Mouse (Mus musculus): ENCODE data around the gene Ldha. TPM values are rescaled to one million over a fixed set of nuclear protein-coding genes. Genes with fewer than 3 reads are reported as not detected.

The Ldha gene
- polyA plus RNA-seq, 1 experiment from 2014 or later: 427 TPM

DNA sequence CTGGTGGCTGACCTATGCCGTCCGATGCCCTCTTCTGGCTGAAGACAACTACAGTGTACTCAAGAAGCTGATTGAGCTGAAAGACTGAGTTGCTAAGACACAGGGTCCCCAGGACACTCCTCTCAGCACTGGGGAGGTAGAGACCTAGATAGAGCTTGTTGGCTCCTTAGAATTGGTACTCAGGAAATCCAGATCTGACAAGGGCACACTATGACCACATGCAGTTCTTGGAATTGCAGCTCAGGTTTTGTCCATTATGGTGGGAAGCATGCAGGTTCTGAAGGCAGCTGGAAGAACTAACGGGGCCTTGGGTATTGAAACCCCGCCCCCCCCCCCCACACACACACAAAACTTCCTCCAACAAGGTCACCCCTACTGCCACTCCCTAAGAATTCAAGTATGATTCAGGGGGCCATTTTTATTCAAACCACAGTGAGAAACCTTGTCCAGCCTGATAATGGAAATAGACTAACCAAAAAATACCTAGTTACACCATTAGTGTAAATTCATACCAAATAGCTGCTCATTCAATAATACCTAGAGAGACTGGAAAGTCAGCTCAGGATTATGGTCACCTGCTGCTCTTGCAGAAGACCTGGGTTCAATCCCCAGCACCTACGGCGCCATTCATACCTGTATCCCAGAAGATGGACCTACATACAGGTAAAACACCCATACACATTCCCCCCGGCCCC lies 14.7 kb downstream of the Ldha start:
- Histone ChIP-seq H3K4me2 (ENCODE audit: low read depth, low read length) (no peak overlapping the region), H3K9me3 (ENCODE audit: control insufficient read depth, low read length) (no peaks in the 10 kb centered on the region), H3K9ac (replicated peaks; ENCODE audit: low read depth, low read length) (no peak overlapping the region), H3K27me3 (ENCODE audit: control insufficient read depth, insufficient read depth, low read length) (no peaks in the 10 kb centered on the region), H3K36me3 (ENCODE audit: control insufficient read depth, insufficient read depth, low read length) (peaks cover 21% of the 10 kb centered on the region; the same call in 1 of the 2 replicates), H3K4me3 (ENCODE audit: low read depth, low read length) (no peak overlapping the region), H3K4me1 (ENCODE audit: control insufficient read depth, insufficient read depth, low read length) (no peaks in the 10 kb centered on the region), H3K27ac (ENCODE audit: low read depth, low read length) (no peak overlapping the region)
- 72% methylated on average over 7 of the region's 7 CpGs for WGBS
- no peak for ATAC-seq (ENCODE audit: low read depth)

GRCm38 (mm10) chr7:46857436-46857835 lies 16.2 kb downstream of the Ldha start:
- H3K4me1 ChIP-seq (ENCODE audit: control insufficient read depth, insufficient read depth, low read length): no peaks in the 10 kb centered on the region

GRCm38 (mm10) chr7:46859031-46859430 lies 17.8 kb downstream of the Ldha start:
- Histone ChIP-seq H3K4me3 (ENCODE audit: low read depth, low read length) (no peak overlapping the region), H3K4me2 (ENCODE audit: low read depth, low read length) (no peak overlapping the region), H3K9me3 (ENCODE audit: control insufficient read depth, low read length) (no peaks in the 10 kb centered on the region), H3K9ac (replicated peaks; ENCODE audit: low read depth, low read length) (no peak overlapping the region), H3K4me1 (ENCODE audit: control insufficient read depth, insufficient read depth, low read length) (no peaks in the 10 kb centered on the region), H3K27me3 (ENCODE audit: control insufficient read depth, insufficient read depth, low read length) (no peaks in the 10 kb centered on the region), H3K36me3 (ENCODE audit: control insufficient read depth, insufficient read depth, low read length) (0 out of 2 replicates have a peak, but pooled peaks cover 5% of the 10 kb centered on the region), H3K27ac (ENCODE audit: low read depth, low read length) (no peak overlapping the region)
- 61% methylated on average over 6 of the region's 6 CpGs for WGBS
- no peak for ATAC-seq (ENCODE audit: low read depth)

More at GRCm38 (mm10) chr7:46857436-46857835, 16.2 kb downstream of the Ldha start:
- Histone ChIP-seq H3K4me2 (ENCODE audit: low read depth, low read length) (no peak overlapping the region), H3K9ac (replicated peaks; ENCODE audit: low read depth, low read length) (no peak overlapping the region), H3K27ac (ENCODE audit: low read depth, low read length) (no peak overlapping the region), H3K9me3 (ENCODE audit: control insufficient read depth, low read length) (no peaks in the 10 kb centered on the region), H3K27me3 (ENCODE audit: control insufficient read depth, insufficient read depth, low read length) (no peaks in the 10 kb centered on the region), H3K4me3 (ENCODE audit: low read depth, low read length) (no peak overlapping the region), H3K36me3 (ENCODE audit: control insufficient read depth, insufficient read depth, low read length) (peaks cover 11% of the 10 kb centered on the region; the same call in 1 of the 2 replicates)
- WGBS: 82% methylated on average over 9 of the region's 9 CpGs
- ATAC-seq (ENCODE audit: low read depth): no peak

GRCm38 (mm10) chr7:46860996-46861395 lies 19.7 kb downstream of the Ldha start, which contains the start of gene Ldhc:
TSS of gene Ldhc (plus strand) at chr7:46861203.
- Histone ChIP-seq H3K4me1 (ENCODE audit: control insufficient read depth, insufficient read depth, low read length) (no peaks in the 10 kb centered on the region), H3K4me2 (ENCODE audit: low read depth, low read length) (no peak within 1 kb of the TSS), H3K4me3 (ENCODE audit: low read depth, low read length) (no peak within 1 kb of the TSS), H3K27me3 (ENCODE audit: control insufficient read depth, insufficient read depth, low read length) (no peaks in the 10 kb centered on the region), H3K36me3 (ENCODE audit: control insufficient read depth, insufficient read depth, low read length) (no peaks in the 10 kb centered on the region), H3K9me3 (ENCODE audit: control insufficient read depth, low read length) (no peaks in the 10 kb centered on the region), H3K9ac (replicated peaks; ENCODE audit: low read depth, low read length) (no peak within 1 kb of the TSS), H3K27ac (ENCODE audit: low read depth, low read length) (no peak within 1 kb of the TSS)
- 37% methylated on average over 10 of the region's 10 CpGs for WGBS
- ATAC-seq (ENCODE audit: low read depth): no peak

- H3K27ac ChIP-seq (ENCODE audit: low read depth, low read length): no peak overlapping the region
- WGBS: 85% methylated on average over 4 of the region's 4 CpGs
- no peaks in the 10 kb centered on the region for H3K9me3 ChIP-seq (ENCODE audit: control insufficient read depth, low read length)
- H3K4me3 ChIP-seq (ENCODE audit: low read depth, low read length): no peak overlapping the region
- no peaks in the 10 kb centered on the region for H3K4me1 ChIP-seq (ENCODE audit: control insufficient read depth, insufficient read depth, low read length)
- no peak overlapping the region for H3K9ac ChIP-seq (replicated peaks; ENCODE audit: low read depth, low read length)
- no peaks in the 10 kb centered on the region for H3K36me3 ChIP-seq (ENCODE audit: control insufficient read depth, insufficient read depth, low read length)
- no peak for ATAC-seq (ENCODE audit: low read depth)
- no peak overlapping the region for H3K4me2 ChIP-seq (ENCODE audit: low read depth, low read length)
- H3K27me3 ChIP-seq (ENCODE audit: control insufficient read depth, insufficient read depth, low read length): no peaks in the 10 kb centered on the region
These were observed 30.7 kb downstream of the Ldha start for GRCm38 (mm10) chr7:46871988-46872387.

DNA sequence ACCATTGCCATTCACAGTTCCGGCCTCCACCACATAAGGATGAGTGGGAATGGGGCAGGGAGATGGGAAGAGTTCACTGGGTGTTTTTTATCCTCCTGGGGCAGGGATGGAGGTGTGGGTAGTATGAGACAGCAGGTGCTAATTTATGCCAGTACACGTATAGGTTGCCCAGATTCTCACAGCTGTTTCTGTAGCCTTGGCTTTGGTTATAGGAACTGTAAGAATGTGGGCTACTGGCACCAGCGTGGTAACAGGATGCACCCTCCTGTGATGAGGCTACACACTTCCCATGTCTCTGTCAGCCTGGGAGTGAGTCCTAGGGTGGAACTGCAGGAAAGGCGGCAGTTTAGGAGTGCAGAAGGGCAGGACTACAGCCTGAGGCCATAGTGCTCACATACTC lies 35.6 kb downstream of the Ldha start:
- H3K36me3 ChIP-seq (ENCODE audit: control insufficient read depth, insufficient read depth, low read length): no peaks in the 10 kb centered on the region
- no peaks in the 10 kb centered on the region for H3K27me3 ChIP-seq (ENCODE audit: control insufficient read depth, insufficient read depth, low read length)
- H3K4me1 ChIP-seq (ENCODE audit: control insufficient read depth, insufficient read depth, low read length): no peaks in the 10 kb centered on the region
- no peak overlapping the region for H3K27ac ChIP-seq (ENCODE audit: low read depth, low read length)
- no peak overlapping the region for H3K4me2 ChIP-seq (ENCODE audit: low read depth, low read length)
- H3K4me3 ChIP-seq (ENCODE audit: low read depth, low read length): no peak overlapping the region
- ATAC-seq (ENCODE audit: low read depth): no peak
- H3K9ac ChIP-seq (replicated peaks; ENCODE audit: low read depth, low read length): no peak overlapping the region
- WGBS: 67% methylated on average over 4 of the region's 4 CpGs
- no peaks in the 10 kb centered on the region for H3K9me3 ChIP-seq (ENCODE audit: control insufficient read depth, low read length)

DNA sequence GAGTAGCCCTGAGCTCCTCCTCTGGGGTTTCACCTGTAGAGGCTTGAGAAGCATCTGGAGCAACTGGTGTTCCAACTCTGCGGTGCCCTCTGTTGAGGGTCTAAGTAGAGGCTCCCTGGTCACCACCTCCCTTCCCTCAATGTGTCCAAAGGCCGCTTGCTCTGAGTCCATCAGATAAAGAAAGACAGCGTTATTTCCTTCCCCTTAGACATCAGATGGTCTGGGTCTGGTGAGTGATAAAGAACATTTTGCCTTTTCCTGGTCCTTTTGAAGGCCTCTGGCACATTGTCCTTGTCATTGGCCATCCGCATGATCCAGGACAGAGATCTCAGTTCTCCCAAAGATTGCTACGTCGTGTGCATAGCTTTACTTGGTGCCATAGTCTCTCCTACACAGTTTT lies 36.0 kb downstream of the Ldha start:
- ATAC-seq (ENCODE audit: low read depth): no peak
- WGBS: 87% methylated on average over 6 of the region's 6 CpGs
- H3K9ac ChIP-seq (replicated peaks; ENCODE audit: low read depth, low read length): no peak overlapping the region
- H3K36me3 ChIP-seq (ENCODE audit: control insufficient read depth, insufficient read depth, low read length): no peaks in the 10 kb centered on the region
- no peak overlapping the region for H3K27ac ChIP-seq (ENCODE audit: low read depth, low read length)
- H3K4me3 ChIP-seq (ENCODE audit: low read depth, low read length): no peak overlapping the region
- no peaks in the 10 kb centered on the region for H3K9me3 ChIP-seq (ENCODE audit: control insufficient read depth, low read length)
- no peaks in the 10 kb centered on the region for H3K4me1 ChIP-seq (ENCODE audit: control insufficient read depth, insufficient read depth, low read length)
- H3K4me2 ChIP-seq (ENCODE audit: low read depth, low read length): no peak overlapping the region
- no peaks in the 10 kb centered on the region for H3K27me3 ChIP-seq (ENCODE audit: control insufficient read depth, insufficient read depth, low read length)

DNA sequence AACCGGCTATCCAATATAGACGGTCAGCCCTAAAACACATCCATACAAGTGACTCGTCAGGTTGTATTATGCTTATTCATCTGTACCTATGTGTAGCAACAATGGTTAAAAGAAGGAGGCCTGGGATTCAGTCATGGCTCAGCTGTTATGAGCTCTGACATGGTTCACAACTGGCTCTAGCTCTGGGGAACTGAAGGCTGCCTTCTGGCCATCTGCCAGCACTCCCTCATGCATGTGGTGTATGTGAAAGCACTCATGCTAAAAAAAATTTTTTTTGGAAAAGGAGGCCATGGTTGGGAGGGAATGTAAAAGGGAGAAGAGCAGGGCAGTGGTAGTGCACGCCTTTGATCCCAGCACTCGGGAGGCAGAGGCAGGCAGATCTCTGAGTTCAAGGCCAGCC lies 38.6 kb downstream of the Ldha start:
- no peaks in the 10 kb centered on the region for H3K4me1 ChIP-seq (ENCODE audit: control insufficient read depth, insufficient read depth, low read length)
- no peak overlapping the region for H3K9ac ChIP-seq (replicated peaks; ENCODE audit: low read depth, low read length)
- H3K27ac ChIP-seq (ENCODE audit: low read depth, low read length): no peak overlapping the region
- 95% methylated on average over 5 of the region's 5 CpGs for WGBS
- peaks cover 3% of the 10 kb centered on the region; the same call in 1 of the 2 replicates for H3K36me3 ChIP-seq (ENCODE audit: control insufficient read depth, insufficient read depth, low read length)
- H3K4me3 ChIP-seq (ENCODE audit: low read depth, low read length): no peak overlapping the region
- no peaks in the 10 kb centered on the region for H3K27me3 ChIP-seq (ENCODE audit: control insufficient read depth, insufficient read depth, low read length)
- ATAC-seq (ENCODE audit: low read depth): no peak
- H3K9me3 ChIP-seq (ENCODE audit: control insufficient read depth, low read length): no peaks in the 10 kb centered on the region
- H3K4me2 ChIP-seq (ENCODE audit: low read depth, low read length): no peak overlapping the region

DNA sequence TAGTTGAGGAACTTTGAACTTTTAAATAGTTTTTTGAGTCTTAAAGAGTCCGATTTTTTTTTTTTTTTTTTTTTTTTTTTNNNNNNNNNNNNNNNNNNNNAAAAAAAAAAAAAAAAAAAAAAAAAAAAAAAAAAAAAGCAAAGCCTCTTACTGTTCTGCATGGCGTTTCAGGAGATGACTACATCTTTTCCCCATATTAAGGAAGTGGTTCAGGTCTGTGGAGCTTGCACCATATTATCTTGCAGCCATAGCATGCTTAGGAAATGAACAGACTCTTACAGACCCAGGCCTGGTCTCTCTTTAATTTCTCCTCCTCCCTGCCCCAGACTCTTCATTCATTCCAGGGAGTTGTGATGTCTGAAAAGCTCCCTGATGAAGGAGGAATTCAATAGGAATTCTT lies 39.7 kb downstream of the Ldha start:
- Histone ChIP-seq H3K4me3 (ENCODE audit: low read depth, low read length) (no peak overlapping the region), H3K4me2 (ENCODE audit: low read depth, low read length) (no peak overlapping the region), H3K9ac (replicated peaks; ENCODE audit: low read depth, low read length) (no peak overlapping the region), H3K36me3 (ENCODE audit: control insufficient read depth, insufficient read depth, low read length) (peaks cover 3% of the 10 kb centered on the region; the same call in 1 of the 2 replicates), H3K27me3 (ENCODE audit: control insufficient read depth, insufficient read depth, low read length) (no peaks in the 10 kb centered on the region), H3K4me1 (ENCODE audit: control insufficient read depth, insufficient read depth, low read length) (no peaks in the 10 kb centered on the region), H3K27ac (ENCODE audit: low read depth, low read length) (no peak overlapping the region), H3K9me3 (ENCODE audit: control insufficient read depth, low read length) (no peaks in the 10 kb centered on the region)
- 89% methylated on average over 2 of the region's 2 CpGs for WGBS
- ATAC-seq (ENCODE audit: low read depth): no peak

Data from neural tube, embryonic 14.5 days (tissue).